Mouse (Mus musculus): ENCODE data around the gene Lin9.
"Not testable (repeated sequence)": the region's sequence is repeated elsewhere in the genome, so short reads cannot be mapped to it uniquely, and the experiment has no call there.

Lin9 gene

GRCm38 (mm10) chr1:180641137-180641517 is at the start of gene Lin9:
Lin9 (plus strand) TSS chr1:180641150.
- DNase-seq, result peak; percentile 86 to 87

GRCm38 (mm10) chr1:180600578-180600977 is 40.4 kb upstream of the Lin9 start:
- no peak for DNase-seq

DNA sequence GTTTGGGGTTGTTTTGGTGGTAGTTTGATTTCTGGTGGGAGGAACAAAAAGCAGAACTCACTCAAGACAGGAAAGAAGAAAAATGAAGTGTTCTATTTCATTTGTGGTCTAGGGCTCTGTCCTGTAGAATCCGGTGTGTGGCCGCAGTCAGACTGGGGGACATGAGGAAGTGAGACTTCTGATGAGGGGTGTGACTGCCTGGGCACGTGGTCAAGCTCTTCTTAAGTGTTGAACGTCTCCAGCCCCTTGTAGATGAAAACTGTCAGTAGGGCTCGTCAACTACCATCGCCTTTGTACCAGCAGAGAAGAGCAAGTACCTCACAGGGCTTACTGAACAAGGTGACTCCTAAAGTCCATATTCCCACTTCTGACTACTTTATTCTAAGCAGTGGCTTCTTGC is 39.1 kb upstream of the Lin9 start:
- no peak for DNase-seq

- DNase-seq, result no peak
These were observed 36.4 kb upstream of the Lin9 start for GRCm38 (mm10) chr1:180604579-180604978.

- DNase-seq, result no peak
These were observed 34.8 kb upstream of the Lin9 start for GRCm38 (mm10) chr1:180606106-180606505.

DNA sequence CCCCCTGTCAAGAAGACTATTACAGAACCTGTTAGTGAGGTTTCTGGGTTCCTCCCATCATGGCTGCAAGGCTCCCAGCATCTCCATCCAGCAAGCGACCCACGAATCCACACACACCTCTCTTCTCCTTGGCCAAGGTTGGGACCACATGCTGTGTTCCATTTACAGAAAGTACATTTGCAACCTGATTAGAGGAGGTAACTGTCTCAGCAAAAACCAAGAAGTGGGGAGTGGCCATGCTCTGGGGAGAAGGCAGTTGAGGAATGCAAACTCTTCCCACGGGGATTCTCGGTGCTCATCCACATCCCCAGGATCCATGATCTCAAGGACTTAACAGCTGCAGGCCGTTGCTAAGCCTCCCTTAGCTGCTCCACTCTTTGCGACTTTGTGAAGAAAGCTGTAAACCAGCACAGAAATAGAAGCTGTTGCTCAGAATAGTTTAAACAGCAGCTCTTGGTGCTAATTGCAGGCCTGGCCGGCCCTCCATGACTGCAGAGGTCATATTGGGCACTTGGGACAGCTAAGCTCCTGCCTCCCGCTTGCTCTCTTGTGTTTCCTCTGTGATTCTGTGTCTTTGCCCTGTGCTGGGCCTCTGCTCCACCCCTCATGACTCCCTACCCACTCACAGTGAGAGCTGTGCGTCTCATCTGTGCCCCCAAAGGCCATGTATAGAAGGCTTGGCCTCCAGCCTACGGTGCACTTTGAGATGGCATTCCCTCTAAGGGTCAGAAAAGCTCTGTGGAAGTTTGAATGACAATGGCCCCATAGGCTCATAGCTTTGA is 34.0 kb upstream of the Lin9 start:
- no peak for DNase-seq

- no peak for DNase-seq
These were observed 33.4 kb upstream of the Lin9 start for GRCm38 (mm10) chr1:180607578-180607879.

GRCm38 (mm10) chr1:180611842-180612241 is 29.1 kb upstream of the Lin9 start:
- not testable (repeated sequence) for DNase-seq

- DNase-seq, result no peak
These were observed 24.2 kb upstream of the Lin9 start for GRCm38 (mm10) chr1:180616762-180617161.

- DNase-seq, result no peak
These were observed 18.6 kb upstream of the Lin9 start for GRCm38 (mm10) chr1:180622389-180622788.

- DNase-seq, result no peak
These were observed 17.0 kb upstream of the Lin9 start for GRCm38 (mm10) chr1:180623911-180624310.

DNA sequence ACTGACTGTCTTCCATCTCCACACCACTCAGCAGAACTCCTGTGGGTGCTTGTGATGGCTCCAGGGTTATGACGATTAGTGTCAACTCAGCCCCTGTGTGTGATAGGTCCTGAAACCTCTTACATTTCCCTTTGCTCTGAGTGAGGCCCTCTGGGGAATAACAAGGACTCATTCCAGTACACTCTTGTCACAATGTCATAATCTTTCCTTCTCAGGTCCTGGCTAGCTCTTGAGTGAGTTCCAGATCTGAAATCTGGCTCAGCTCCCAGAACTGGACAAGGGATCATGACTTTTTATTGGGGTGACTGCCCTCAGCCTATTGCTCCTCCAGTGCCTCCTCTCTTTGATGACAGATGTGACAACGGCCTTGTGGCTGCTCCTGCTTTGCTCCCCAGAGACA is 14.8 kb upstream of the Lin9 start:
- no peak for DNase-seq

DNA sequence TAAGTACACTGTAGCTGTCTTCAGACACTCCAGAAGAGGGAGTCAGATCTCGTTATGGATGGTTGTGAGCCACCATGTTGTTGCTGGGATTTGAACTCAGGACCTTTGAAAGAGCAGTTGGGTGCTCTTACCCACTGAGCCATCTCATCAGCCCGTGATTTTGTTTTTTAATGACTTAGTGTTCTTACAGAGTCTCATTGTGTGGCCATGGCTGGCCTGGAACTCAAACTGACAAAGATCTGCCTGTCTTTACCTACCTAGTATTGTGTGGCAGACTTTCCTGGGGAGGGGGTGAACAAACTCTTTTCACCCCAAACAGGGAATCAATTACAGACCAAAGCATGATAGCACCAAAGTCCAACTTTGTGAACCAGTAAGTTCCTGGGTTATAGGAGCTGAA is 3.2 kb upstream of the Lin9 start:
- DNase-seq, result not testable (repeated sequence)

DNA sequence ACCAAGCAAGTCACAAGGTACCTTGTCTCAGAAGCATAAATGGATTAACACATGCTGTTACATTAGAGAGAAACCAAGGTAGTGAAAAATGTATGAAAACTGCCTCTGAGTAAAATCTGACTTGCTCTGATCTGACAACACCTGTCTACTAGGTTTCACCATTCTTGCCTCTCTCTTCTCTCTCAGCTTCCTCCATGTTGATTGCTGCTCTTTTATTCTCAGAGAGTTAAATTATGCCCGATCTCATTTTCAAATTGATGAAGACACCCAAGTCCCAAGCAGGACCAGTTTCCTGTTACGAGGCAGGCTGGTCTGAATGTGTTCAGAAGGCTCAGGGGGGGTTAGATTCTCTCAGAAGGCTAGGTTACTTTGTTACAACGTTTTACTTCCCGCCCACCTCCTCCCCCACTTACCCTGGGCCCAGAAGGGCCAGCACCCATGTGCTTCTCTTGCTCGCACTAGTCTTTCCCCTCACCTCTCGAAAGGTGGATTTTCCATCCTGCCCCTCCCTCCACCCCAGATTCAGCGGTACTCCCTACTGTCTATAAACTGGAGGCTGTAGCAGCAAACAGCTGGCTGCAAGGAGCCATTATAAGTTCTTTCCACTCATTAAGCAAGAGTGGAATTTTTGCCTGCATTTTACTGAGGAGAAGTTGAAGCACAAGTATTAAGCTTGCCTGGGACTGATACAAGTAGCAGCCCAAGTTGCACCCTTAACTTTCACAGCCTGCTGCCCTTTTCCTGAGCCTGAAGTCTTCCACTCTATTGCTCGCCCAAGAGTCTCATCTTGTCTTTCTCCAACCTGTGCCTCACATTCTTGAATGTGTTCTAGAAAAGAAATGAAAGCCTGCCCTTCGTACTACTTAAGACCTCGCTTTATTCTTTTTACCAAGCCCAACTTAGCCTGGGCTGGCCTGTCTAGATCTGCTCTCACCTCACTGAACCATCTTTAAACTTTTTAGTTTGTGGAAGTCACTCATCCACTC is 1.2 kb upstream of the Lin9 start:
- DNase-seq, result peak in 1 of 2 experiments; percentile 18

GRCm38 (mm10) chr1:180640605-180641125 is 285 bp upstream of the Lin9 start:
- peak; percentile 31 to 36 for DNase-seq

DNA sequence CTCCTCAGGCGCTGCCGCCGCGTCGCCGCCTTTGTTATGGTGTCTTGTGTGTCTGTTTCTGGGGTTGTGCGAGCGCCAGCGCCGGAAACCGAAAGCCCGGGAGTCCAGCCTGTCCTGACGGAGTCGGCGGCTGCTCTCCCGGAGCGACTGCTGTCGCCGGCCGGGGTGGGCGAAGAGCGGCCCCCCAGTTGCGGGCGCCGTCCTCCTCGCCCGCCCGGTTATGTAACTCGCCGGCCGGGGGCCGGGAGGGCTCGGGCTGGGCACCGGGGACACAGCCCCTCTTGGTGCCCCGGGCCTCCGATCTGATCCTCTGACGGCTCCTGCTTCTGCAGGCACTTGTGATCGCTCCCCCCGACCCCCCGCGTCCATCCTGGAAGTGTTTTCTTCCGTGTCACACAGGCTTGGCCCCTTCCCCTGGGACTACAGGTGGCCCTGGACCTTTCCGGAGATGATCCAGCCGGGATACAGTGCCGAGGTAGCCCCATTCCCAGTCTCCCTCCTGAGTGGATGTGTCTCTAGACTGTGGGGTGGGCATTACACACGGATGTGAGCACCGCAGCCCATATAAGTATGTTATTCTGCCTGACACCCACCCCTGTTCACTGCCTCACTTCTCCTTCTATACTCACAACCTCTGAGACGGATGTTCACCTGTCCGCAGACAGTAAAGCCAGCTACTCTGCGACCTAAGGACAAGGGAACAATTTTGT is 723 bp downstream of the Lin9 start:
- peak in 1 of 2 experiments; percentile 42 for DNase-seq

- peak in 1 of 2 experiments; percentile 9 for DNase-seq
These were observed 1.2 kb downstream of the Lin9 start for GRCm38 (mm10) chr1:180642228-180642564.

DNA sequence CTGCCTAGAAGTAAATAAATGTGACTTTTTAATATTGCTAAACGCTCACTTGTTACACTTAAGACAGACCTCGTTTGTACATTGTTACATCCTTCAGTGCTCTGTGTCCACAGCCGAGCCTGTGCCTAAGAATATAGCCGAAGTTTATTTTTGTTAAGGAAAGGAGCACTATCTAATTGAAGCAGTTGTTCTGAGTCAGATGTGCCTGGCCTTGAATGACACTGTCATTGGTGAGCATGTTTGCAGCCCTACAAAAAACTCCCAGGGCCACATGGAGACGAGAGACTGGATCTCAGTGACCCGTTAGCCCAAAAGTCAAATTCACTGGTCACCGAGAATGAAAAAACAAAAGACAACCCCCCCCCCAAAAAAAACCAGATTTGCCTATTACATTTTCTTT is 50.3 kb downstream of the Lin9 start:
- no peak for DNase-seq

GRCm38 (mm10) chr1:180696626-180697352 is 55.8 kb downstream of the Lin9 start, which contains the start of gene Mixl1:
Mixl1 (minus strand) TSS chr1:180697034.
- DNase-seq, result no peak

DNA sequence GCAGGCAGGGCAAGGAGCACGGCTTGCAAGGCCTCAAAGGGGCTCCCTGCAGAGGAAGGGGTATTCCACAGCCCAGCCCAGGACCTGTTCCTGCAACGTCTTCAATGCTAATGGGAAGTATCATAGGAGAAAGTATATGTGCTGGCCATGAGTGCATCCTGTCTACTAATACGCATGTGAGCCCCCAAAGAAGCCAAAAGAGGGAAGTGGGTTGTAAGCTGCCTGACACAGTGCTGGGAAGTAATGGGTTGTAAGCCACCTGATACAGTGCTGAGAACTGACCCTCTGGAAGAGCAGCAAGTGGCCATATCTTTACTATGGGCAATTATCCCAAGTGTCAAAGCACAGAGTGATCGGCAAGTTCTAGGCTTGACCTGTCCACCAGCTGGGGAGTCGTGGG is 57.1 kb downstream of the Lin9 start:
- DNase-seq, result no peak

GRCm38 (mm10) chr1:180703400-180703799 is 62.5 kb downstream of the Lin9 start:
- no peak for DNase-seq

DNA sequence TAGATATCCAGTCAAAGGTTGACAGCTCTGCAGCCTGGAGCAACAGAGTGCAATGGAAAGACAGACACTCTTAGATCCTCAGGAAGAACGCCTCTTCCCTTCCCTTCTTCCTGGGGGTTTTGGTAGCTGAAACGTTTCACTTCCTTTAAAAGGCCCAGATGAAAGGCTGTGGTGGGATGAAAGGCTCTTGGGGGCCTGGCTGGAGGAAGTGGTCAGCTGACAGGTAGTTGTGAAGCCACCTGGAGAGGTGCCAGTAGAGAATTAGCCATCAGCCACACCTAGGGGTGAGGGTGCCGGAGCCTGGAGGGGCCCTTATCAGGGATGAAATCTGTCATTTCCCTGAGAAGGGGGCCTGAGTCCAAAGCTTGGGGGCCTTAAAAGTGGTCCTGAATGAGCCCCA is 66.4 kb downstream of the Lin9 start:
- DNase-seq, result no peak

All from thymus, adult 18-20 months (tissue).